Mouse (Mus musculus) right cerebral cortex, postnatal 14 days (tissue): ENCODE results near the gene CT030661.1.
"Not testable (repeated sequence)": the region's sequence is repeated elsewhere in the genome, so short reads cannot be mapped to it uniquely, and the experiment has no call there.

Source experiments
- DNase-seq: peaks from one replicate; pipeline ENCODE4 v3.0.0; 2022

Gene CT030661.1

DNA sequence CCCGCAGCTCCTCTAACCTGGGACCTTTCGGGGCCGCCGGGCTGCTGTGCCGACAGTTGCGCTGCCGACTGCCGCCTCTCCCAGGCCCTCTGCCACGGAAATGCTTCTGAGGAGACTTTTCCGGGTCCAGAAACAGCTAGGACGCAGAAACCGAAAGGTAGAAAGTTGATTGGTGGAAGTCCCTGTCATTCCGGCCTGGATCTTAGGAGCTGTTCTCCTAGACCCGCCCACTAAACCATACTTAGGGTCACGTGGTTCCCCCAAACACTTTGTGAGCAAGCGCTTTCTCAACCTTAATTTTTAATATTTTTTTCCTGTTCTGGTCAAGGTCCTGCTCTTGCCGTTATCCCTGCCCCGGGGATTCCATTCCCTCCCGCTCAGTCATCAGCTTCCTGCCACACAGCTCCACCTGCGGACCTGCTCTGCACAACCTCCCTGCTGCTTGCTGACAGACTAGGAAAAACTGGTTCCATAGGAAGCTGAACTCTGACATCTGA lies at the start of gene CT030661.1:
CT030661.1 (minus strand) TSS at position 108 of the 497 bp plus-strand sequence.
- peak; percentile 86 for DNase-seq

DNA sequence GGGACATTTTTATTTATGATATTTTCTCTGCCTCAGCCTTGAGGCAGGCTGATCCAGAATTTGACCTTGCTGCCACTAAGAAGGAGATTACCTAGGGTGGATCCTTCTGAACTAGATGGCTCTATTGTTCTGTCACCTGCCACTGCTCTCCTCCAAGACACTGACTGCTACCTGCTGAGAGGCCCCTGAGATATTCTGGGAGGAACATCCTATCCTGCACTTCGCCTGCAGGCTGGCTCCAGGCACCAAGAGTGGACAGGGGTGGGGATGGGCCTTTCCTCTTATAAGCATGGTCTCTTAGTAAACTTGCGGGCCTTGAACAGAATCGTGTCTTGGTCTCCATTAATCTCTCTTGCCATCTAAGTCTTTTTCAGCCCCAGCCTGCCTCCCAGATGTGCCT lies 49.3 kb upstream of the CT030661.1 start:
- no peak for DNase-seq

DNA sequence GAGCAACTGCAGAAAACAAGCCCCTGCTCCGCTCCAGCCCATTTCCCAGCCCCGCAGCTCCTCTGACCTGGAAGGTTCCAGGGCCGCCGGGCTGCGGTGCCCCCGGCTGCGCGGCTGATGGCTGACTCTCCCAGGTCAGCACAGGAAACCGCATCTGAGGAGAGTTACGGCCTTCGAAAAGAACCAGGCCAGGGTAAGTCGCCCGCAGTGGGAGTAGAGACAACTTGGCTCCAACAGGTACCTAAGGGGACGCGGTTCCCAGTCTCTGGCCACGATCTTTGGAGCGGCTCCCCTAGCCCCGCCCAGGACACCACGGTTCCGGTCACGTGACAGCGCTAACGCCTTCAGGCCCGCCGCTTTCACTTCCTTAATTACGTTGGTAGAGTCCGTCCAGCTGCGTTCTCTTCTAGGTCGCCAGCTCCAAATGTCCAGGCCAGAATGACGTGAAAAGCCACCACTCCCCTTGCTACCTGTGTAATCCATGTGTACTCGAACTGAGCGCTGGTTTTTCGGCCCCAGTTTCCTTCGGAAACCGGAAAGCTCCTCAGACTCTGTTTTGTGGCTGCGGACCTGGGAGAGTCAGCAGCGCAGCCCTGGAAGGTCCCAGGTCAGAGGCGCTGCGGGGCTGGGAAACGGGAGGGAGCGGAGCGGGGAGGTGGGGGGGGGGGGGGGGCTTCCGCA lies 46.6 kb upstream of the CT030661.1 start, which contains the start of the genes Zfp944 and Zfp758:
Zfp944 (minus strand) TSS at position 300 of the 681 bp plus-strand sequence.
Zfp758 (plus strand) TSS at position 353 of the 681 bp plus-strand sequence.
- peak; percentile 9 for DNase-seq

DNA sequence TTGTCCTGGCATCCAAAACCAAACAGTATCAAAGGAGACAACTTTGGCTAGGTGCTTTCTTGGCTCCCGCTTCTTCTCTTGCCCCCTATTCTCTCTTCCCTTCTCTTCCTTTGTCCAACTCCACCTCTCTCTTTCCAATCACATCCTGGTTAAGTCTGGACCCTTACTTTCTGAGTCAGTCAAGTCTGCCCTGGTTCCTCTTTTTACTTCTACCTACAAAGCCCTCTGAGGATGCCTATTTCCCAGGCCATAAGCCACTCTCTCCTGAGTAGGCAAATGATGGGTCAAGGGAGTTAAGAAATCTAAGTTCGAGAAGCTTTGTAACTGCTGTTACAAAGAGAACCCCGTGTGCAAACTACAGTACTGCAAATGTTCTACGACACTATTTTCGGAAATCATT lies 45.9 kb upstream of the CT030661.1 start:
- no peak for DNase-seq

DNA sequence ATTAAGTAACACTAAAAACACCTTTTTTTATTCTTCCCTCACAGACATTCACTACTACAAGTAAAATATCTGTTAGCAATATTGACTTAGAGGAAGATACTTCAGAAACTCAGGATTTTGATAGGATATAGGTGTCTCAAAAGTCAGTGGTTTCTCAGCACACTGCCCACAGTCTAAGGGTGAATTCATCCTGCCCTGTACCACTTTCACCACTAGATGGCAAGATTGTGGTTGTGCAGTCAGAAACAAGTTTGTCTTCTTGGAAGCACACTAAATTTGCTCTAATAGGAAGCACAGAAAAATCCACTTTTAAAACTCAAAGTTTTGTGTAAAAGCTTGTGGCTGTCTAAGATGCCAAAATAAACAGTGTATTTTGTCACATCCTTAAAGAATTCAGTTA lies 38.2 kb upstream of the CT030661.1 start:
- peak; percentile 15 for DNase-seq

DNA sequence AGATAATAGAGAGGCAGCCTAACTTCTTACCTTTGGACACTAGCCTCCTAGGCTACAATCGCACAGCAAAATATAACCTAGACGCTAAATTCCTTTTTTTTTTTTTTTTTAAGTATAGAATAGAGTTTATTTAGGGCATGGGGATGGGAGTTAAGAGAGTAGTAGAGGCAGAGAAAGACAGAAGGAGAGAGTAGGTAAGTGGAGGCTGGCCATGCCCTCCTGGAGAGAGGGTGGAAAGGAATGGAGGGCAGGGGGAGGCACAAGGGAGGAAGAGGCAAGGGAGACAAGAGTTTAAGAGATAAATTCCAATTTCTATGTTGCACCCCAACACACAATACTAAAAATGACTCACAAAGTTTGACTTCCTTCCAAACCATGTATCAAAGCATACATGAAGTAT lies 610 bp upstream of the CT030661.1 start:
- DNase-seq: not testable (repeated sequence)

DNA sequence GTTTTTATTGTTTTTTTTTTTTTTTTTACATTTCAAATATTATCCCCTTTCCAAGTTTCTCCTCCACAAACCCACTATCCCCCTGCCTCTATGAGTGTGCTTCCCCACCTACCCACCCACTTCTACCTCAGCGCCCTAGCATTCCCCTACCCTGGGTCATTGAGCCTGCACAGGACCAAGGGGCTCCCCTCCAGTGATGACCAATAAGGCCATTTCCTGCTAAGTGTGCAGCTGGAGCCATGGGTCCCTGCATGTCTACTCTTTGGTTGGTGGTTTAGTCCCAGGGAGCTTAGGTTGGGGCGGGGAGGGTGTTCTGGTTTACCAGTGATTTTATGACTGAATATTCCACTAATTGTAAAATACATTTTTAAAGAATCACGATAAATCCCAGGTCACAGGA lies 418 bp downstream of the CT030661.1 start:
- not testable (repeated sequence) for DNase-seq
